Mouse (Mus musculus) cortical plate, adult 2 months (tissue): ENCODE measurements at regions not wholly inside any gene's neighbourhood (a gene's known extent, or its start where the extent isn't known, plus 50 kb on each side); places are given as distances from the start of the nearest gene placed in this dataset.

Experiments used
- H3K27ac ChIP-seq: fragments of 200-500 bp; 2 replicates; pipeline ENCODE4 v1.5.1; 2012; ENCODE audit warnings: low read length, control low read depth, inconsistent platforms; ENCODE audit not compliant: insufficient read depth
- H3K4me1 ChIP-seq: fragments of 200-500 bp; 2 replicates; pipeline ENCODE4 v1.6.1; 2011; ENCODE audit warnings: low read length; ENCODE audit not compliant: control insufficient read depth, insufficient read depth
- H3K4me3 ChIP-seq: fragments of 200-500 bp; 2 replicates; pipeline ENCODE4 v1.5.1; 2011; ENCODE audit warnings: mild to moderate bottlenecking, low read length, control low read depth; ENCODE audit not compliant: insufficient read depth
- CTCF ChIP-seq: fragments of 200-500 bp; IDR thresholded peaks from 2 replicates; pipeline ENCODE4 v1.5.1; 2011; ENCODE audit warnings: mild to moderate bottlenecking, control low read depth, low read length; ENCODE audit not compliant: insufficient read depth; ENCODE audit errors: extremely low read depth
- POLR2A ChIP-seq: fragments of 200-500 bp; IDR thresholded peaks from 2 replicates; pipeline ENCODE4 v1.6.1; 2011; ENCODE audit warnings: mild to moderate bottlenecking, low read length, control low read depth; ENCODE audit not compliant: insufficient read depth; ENCODE audit errors: extremely low read depth

GRCm38 (mm10) chr8:10784481-10784880 lies 223.8 kb downstream of the Irs2 start:
- no peak for TF ChIP-seq POLR2A
- no peak for TF ChIP-seq CTCF
- Histone ChIP-seq H3K4me3 (no peak overlapping the region), H3K27ac (no peak overlapping the region), H3K4me1 (no peaks in the 10 kb centered on the region)

DNA sequence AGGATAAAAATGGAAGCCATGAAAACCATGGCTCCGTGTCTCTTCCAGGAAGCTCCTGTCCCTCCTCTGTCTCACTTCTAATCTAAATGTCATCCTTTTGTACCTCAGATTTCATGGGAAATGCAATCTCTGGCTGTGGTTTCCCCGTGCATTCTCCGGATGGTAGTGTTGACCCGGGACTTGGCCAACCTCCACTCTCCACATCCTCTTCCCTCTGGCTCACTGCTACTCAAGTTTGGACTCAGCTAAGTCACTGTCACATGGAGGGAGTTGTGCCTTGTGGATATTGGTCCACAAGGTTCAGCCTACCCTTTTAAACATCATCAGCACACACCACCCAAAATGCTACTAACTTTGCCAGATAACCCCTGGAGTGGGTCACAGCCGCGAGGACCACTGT lies 226.4 kb downstream of the Irs2 start:
- Histone ChIP-seq H3K4me3 (no peak overlapping the region), H3K27ac (no peak overlapping the region), H3K4me1 (no peaks in the 10 kb centered on the region)
- TF ChIP-seq CTCF (no peak), POLR2A (no peak)

DNA sequence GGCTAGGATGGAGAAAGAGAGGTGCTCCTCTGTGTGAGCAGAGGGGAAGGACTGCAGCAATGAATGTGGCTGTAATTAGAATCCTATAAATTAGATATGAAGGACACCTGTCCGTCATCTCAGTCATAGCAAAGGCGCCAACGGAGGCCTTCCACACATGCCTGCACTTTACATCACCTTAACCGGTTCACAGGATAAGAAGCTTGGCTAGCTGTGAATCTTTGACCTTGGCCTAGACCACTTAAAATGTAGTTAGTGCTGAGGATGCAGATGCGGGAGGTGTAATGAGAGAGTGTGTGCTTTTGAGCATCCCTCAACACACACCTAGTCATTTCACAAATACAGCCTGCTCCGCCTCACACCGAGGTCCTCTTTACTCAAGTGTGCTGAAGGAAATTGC lies 228.6 kb downstream of the Irs2 start:
- no peak overlapping the region for H3K27ac ChIP-seq
- TF ChIP-seq CTCF (no peak), POLR2A (no peak)
- no peaks in the 10 kb centered on the region for H3K4me1 ChIP-seq
- no peak overlapping the region for H3K4me3 ChIP-seq

GRCm38 (mm10) chr8:10775202-10776010 lies 232.9 kb downstream of the Irs2 start:
- no peaks in the 10 kb centered on the region for H3K4me1 ChIP-seq
- no peak for TF ChIP-seq CTCF
- TF ChIP-seq POLR2A: no peak
- H3K27ac ChIP-seq: no peak overlapping the region
- no peak overlapping the region for H3K4me3 ChIP-seq

GRCm38 (mm10) chr8:10774778-10775177 lies 233.5 kb downstream of the Irs2 start:
- TF ChIP-seq CTCF (no peak), POLR2A (no peak)
- no peaks in the 10 kb centered on the region for H3K4me1 ChIP-seq
- no peak overlapping the region for H3K4me3 ChIP-seq
- no peak overlapping the region for H3K27ac ChIP-seq

DNA sequence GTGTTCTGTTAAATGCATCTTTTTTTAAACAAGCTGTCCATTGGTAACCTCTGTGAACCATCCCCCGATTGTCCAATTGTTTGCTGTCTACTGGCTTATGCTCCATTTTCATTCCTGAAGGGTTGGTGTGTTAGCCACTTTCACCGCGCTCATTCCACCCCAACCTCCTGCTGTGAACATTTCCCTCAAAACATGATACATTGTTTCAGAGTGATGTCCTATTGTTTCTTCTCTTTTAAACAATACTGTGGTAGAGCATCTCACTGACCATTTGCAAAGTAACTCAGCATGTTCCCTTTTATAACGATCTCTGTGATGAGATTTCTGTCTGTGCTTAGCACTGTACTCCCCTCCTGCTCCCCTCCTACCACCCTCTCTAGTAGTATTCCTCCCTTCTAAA lies 240.1 kb downstream of the Irs2 start:
- TF ChIP-seq POLR2A (no peak), CTCF (no peak)
- Histone ChIP-seq H3K4me3 (no peak overlapping the region), H3K27ac (no peak overlapping the region), H3K4me1 (no peaks in the 10 kb centered on the region)

- H3K4me3 ChIP-seq: no peak overlapping the region
- H3K4me1 ChIP-seq: no peaks in the 10 kb centered on the region
- TF ChIP-seq CTCF (no peak), POLR2A (no peak)
- H3K27ac ChIP-seq: no peak overlapping the region
These were observed 244.4 kb downstream of the Irs2 start for GRCm38 (mm10) chr8:10763907-10764306.

- TF ChIP-seq POLR2A (no peak), CTCF (no peak)
- Histone ChIP-seq H3K27ac (no peak overlapping the region), H3K4me3 (no peak overlapping the region), H3K4me1 (no peaks in the 10 kb centered on the region)
These were observed 246.5 kb downstream of the Irs2 start for GRCm38 (mm10) chr8:10761694-10762305.

DNA sequence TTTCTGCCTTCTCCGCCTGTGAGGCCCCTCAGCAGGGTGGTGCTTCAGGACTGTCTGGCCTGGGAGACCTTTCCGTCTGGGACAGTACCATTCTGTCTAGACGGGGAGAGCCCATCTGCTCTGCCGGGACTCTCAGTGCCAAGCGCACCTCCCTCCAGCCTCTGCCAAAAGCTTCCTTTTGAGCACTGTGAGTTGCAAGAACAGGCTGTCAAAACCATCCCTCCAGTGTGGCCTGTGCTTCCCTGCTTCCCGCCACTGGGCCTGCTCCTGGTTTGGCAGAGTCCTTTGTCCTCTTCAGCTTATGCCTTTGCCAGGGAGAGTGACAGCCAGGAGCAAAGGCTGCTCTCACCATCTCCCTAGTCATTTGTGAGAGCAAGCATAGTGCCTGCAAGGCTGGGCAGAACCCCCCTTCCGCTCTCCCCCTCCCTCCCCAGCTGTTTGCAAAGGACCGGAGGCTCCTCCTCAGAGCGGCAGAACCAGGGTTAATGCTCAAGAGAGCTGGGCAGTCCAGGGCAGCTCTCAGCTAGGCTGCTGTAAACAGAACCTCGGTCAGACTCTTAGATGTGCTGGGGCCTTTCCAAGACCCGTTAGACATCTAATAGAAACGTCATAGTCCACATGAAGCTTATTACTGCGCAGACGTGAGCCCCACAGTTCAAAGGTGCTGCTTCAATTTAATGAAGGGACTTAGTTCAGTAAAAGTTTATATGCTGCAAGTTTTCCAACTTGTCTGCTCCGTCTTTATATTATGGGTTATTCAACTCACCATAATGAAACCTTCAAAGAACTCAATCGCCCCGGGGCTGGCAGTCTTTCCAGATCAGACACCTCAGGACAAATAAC lies 247.2 kb downstream of the Irs2 start:
- H3K4me3 ChIP-seq: no peak overlapping the region
- H3K27ac ChIP-seq: no peak overlapping the region
- TF ChIP-seq POLR2A: no peak
- TF ChIP-seq CTCF: no peak
- no peaks in the 10 kb centered on the region for H3K4me1 ChIP-seq
